Mouse (Mus musculus): Measurements from ENCODE around the gene Wdr91. TPM values are rescaled to one million over a fixed set of nuclear protein-coding genes. Genes with fewer than 3 reads are reported as not detected.

The Wdr91 gene
- polyA plus RNA-seq, 1 experiment from 2014 or later: 10.3 TPM

- WGBS: 79% methylated on average over 1 of the region's 1 CpGs
- no peak overlapping the region for H3K4me3 ChIP-seq (ENCODE audit: low read depth, low read length)
- H3K4me1 ChIP-seq (ENCODE audit: control insufficient read depth, insufficient read depth, low read length): no peaks in the 10 kb centered on the region
- no peak overlapping the region for H3K4me2 ChIP-seq (ENCODE audit: low read depth, severe bottlenecking)
- ATAC-seq (ENCODE audit: insufficient number of reproducible peaks, low FRiP score, low TSS enrichment, low read depth) (no peak), DNase-seq (ENCODE audit: low spot score) (no peak)
- no peaks in the 10 kb centered on the region for H3K9me3 ChIP-seq (ENCODE audit: control insufficient read depth, low read length)
- no peak overlapping the region for H3K27ac ChIP-seq (replicated peaks; ENCODE audit: low read depth, low read length)
- no peaks in the 10 kb centered on the region for H3K27me3 ChIP-seq (ENCODE audit: control insufficient read depth, insufficient read depth, low read length)
- no peaks in the 10 kb centered on the region for H3K36me3 ChIP-seq (ENCODE audit: control insufficient read depth, insufficient read depth, low read length)
- H3K9ac ChIP-seq (ENCODE audit: low read length): no peak overlapping the region
Measured at GRCm38 (mm10) chr6:34932633-34933032, 22.0 kb upstream of the Wdr91 start.

GRCm38 (mm10) chr6:34927594-34927993 lies 16.9 kb upstream of the Wdr91 start:
- H3K36me3 ChIP-seq (ENCODE audit: control insufficient read depth, insufficient read depth, low read length): no peaks in the 10 kb centered on the region
- WGBS: 93% methylated on average over 8 of the region's 8 CpGs
- no peak overlapping the region for H3K27ac ChIP-seq (replicated peaks; ENCODE audit: low read depth, low read length)
- no peaks in the 10 kb centered on the region for H3K27me3 ChIP-seq (ENCODE audit: control insufficient read depth, insufficient read depth, low read length)
- no peaks in the 10 kb centered on the region for H3K9me3 ChIP-seq (ENCODE audit: control insufficient read depth, low read length)
- no peak for ATAC-seq (ENCODE audit: insufficient number of reproducible peaks, low FRiP score, low TSS enrichment, low read depth)
- H3K4me3 ChIP-seq (ENCODE audit: low read depth, low read length): no peak overlapping the region
- H3K9ac ChIP-seq (ENCODE audit: low read length): no peak overlapping the region
- DNase-seq (ENCODE audit: low spot score): no peak
- H3K4me1 ChIP-seq (ENCODE audit: control insufficient read depth, insufficient read depth, low read length): no peaks in the 10 kb centered on the region
- H3K4me2 ChIP-seq (ENCODE audit: low read depth, severe bottlenecking): no peak overlapping the region

GRCm38 (mm10) chr6:34927156-34927555 lies 16.5 kb upstream of the Wdr91 start:
- no peaks in the 10 kb centered on the region for H3K27me3 ChIP-seq (ENCODE audit: control insufficient read depth, insufficient read depth, low read length)
- no peak overlapping the region for H3K4me3 ChIP-seq (ENCODE audit: low read depth, low read length)
- H3K27ac ChIP-seq (replicated peaks; ENCODE audit: low read depth, low read length): no peak overlapping the region
- H3K36me3 ChIP-seq (ENCODE audit: control insufficient read depth, insufficient read depth, low read length): no peaks in the 10 kb centered on the region
- no peak for ATAC-seq (ENCODE audit: insufficient number of reproducible peaks, low FRiP score, low TSS enrichment, low read depth)
- H3K4me1 ChIP-seq (ENCODE audit: control insufficient read depth, insufficient read depth, low read length): no peaks in the 10 kb centered on the region
- DNase-seq (ENCODE audit: low spot score): peak; percentile 86
- WGBS: 47% methylated on average over 4 of the region's 4 CpGs
- no peak overlapping the region for H3K9ac ChIP-seq (ENCODE audit: low read length)
- no peak overlapping the region for H3K4me2 ChIP-seq (ENCODE audit: low read depth, severe bottlenecking)
- H3K9me3 ChIP-seq (ENCODE audit: control insufficient read depth, low read length): no peaks in the 10 kb centered on the region

GRCm38 (mm10) chr6:34921941-34922340 lies 11.3 kb upstream of the Wdr91 start:
- DNase-seq (ENCODE audit: low spot score) (peak; percentile 49), ATAC-seq (ENCODE audit: insufficient number of reproducible peaks, low FRiP score, low TSS enrichment, low read depth) (no peak)
- no peak overlapping the region for H3K9ac ChIP-seq (ENCODE audit: low read length)
- H3K27ac ChIP-seq (replicated peaks; ENCODE audit: low read depth, low read length): no peak overlapping the region
- H3K36me3 ChIP-seq (ENCODE audit: control insufficient read depth, insufficient read depth, low read length): no peaks in the 10 kb centered on the region
- no peak overlapping the region for H3K4me3 ChIP-seq (ENCODE audit: low read depth, low read length)
- H3K4me1 ChIP-seq (ENCODE audit: control insufficient read depth, insufficient read depth, low read length): 0 out of 2 replicates have a peak, but pooled peaks cover 2% of the 10 kb centered on the region
- no peaks in the 10 kb centered on the region for H3K9me3 ChIP-seq (ENCODE audit: control insufficient read depth, low read length)
- H3K4me2 ChIP-seq (ENCODE audit: low read depth, severe bottlenecking): no peak overlapping the region
- no peaks in the 10 kb centered on the region for H3K27me3 ChIP-seq (ENCODE audit: control insufficient read depth, insufficient read depth, low read length)
- 60% methylated on average over 12 of the region's 14 CpGs for WGBS

GRCm38 (mm10) chr6:34920631-34921030 lies 10.0 kb upstream of the Wdr91 start:
- no peaks in the 10 kb centered on the region for H3K27me3 ChIP-seq (ENCODE audit: control insufficient read depth, insufficient read depth, low read length)
- no peak for ATAC-seq (ENCODE audit: insufficient number of reproducible peaks, low FRiP score, low TSS enrichment, low read depth)
- H3K9ac ChIP-seq (ENCODE audit: low read length): no peak overlapping the region
- H3K36me3 ChIP-seq (ENCODE audit: control insufficient read depth, insufficient read depth, low read length): no peaks in the 10 kb centered on the region
- 94% methylated on average over 12 of the region's 12 CpGs for WGBS
- no peak for DNase-seq (ENCODE audit: low spot score)
- no peaks in the 10 kb centered on the region for H3K9me3 ChIP-seq (ENCODE audit: control insufficient read depth, low read length)
- H3K27ac ChIP-seq (replicated peaks; ENCODE audit: low read depth, low read length): no peak overlapping the region
- H3K4me2 ChIP-seq (ENCODE audit: low read depth, severe bottlenecking): no peak overlapping the region
- H3K4me3 ChIP-seq (ENCODE audit: low read depth, low read length): no peak overlapping the region
- 0 out of 2 replicates have a peak, but pooled peaks cover 4% of the 10 kb centered on the region for H3K4me1 ChIP-seq (ENCODE audit: control insufficient read depth, insufficient read depth, low read length)

- Histone ChIP-seq H3K4me3 (ENCODE audit: low read depth, low read length) (no peak within 1 kb of the TSS), H3K9me3 (ENCODE audit: control insufficient read depth, low read length) (no peaks in the 10 kb centered on the region), H3K27me3 (ENCODE audit: control insufficient read depth, insufficient read depth, low read length) (no peaks in the 10 kb centered on the region), H3K27ac (replicated peaks; ENCODE audit: low read depth, low read length) (no peak within 1 kb of the TSS), H3K4me2 (ENCODE audit: low read depth, severe bottlenecking) (no peak within 1 kb of the TSS), H3K4me1 (ENCODE audit: control insufficient read depth, insufficient read depth, low read length) (0 out of 2 replicates have a peak, but pooled peaks cover 4% of the 10 kb centered on the region), H3K36me3 (ENCODE audit: control insufficient read depth, insufficient read depth, low read length) (no peaks in the 10 kb centered on the region), H3K9ac (ENCODE audit: low read length) (no peak within 1 kb of the TSS)
- ATAC-seq (ENCODE audit: insufficient number of reproducible peaks, low FRiP score, low TSS enrichment, low read depth) (no peak), DNase-seq (ENCODE audit: low spot score) (no peak)
- 45% methylated on average over 10 of the region's 10 CpGs for WGBS
Measured at GRCm38 (mm10) chr6:34919956-34920355, 9.3 kb upstream of the Wdr91 start, which contains the start of gene Stra8. Gene Stra8, plus strand, starts transcription at chr6:34920163.

GRCm38 (mm10) chr6:34919146-34919545 lies 8.5 kb upstream of the Wdr91 start:
- Histone ChIP-seq H3K4me2 (ENCODE audit: low read depth, severe bottlenecking) (no peak overlapping the region), H3K4me1 (ENCODE audit: control insufficient read depth, insufficient read depth, low read length) (0 out of 2 replicates have a peak, but pooled peaks cover 4% of the 10 kb centered on the region), H3K9ac (ENCODE audit: low read length) (no peak overlapping the region), H3K4me3 (ENCODE audit: low read depth, low read length) (no peak overlapping the region), H3K36me3 (ENCODE audit: control insufficient read depth, insufficient read depth, low read length) (no peaks in the 10 kb centered on the region), H3K27ac (replicated peaks; ENCODE audit: low read depth, low read length) (no peak overlapping the region), H3K27me3 (ENCODE audit: control insufficient read depth, insufficient read depth, low read length) (no peaks in the 10 kb centered on the region), H3K9me3 (ENCODE audit: control insufficient read depth, low read length) (no peaks in the 10 kb centered on the region)
- 51% methylated on average over 7 of the region's 7 CpGs for WGBS
- DNase-seq (ENCODE audit: low spot score) (no peak), ATAC-seq (ENCODE audit: insufficient number of reproducible peaks, low FRiP score, low TSS enrichment, low read depth) (no peak)

- no peaks in the 10 kb centered on the region for H3K36me3 ChIP-seq (ENCODE audit: control insufficient read depth, insufficient read depth, low read length)
- H3K4me3 ChIP-seq (ENCODE audit: low read depth, low read length): no peak overlapping the region
- H3K4me2 ChIP-seq (ENCODE audit: low read depth, severe bottlenecking): no peak overlapping the region
- peaks cover 10% of the 10 kb centered on the region; the same call in 1 of the 2 replicates for H3K4me1 ChIP-seq (ENCODE audit: control insufficient read depth, insufficient read depth, low read length)
- H3K9ac ChIP-seq (ENCODE audit: low read length): no peak overlapping the region
- no peak overlapping the region for H3K27ac ChIP-seq (replicated peaks; ENCODE audit: low read depth, low read length)
- ATAC-seq (ENCODE audit: insufficient number of reproducible peaks, low FRiP score, low TSS enrichment, low read depth) (no peak), DNase-seq (ENCODE audit: low spot score) (no peak)
- H3K27me3 ChIP-seq (ENCODE audit: control insufficient read depth, insufficient read depth, low read length): no peaks in the 10 kb centered on the region
- no peaks in the 10 kb centered on the region for H3K9me3 ChIP-seq (ENCODE audit: control insufficient read depth, low read length)
- 83% methylated on average over 3 of the region's 3 CpGs for WGBS
Measured at GRCm38 (mm10) chr6:34914462-34914861, 3.8 kb upstream of the Wdr91 start.
